Mouse (Mus musculus): ENCODE results near the gene Mast3.

- TF ChIP-seq POLR2A (IDR thresholded peaks at IDR 0.05; ENCODE audit: insufficient read depth, low read depth, low read length) (no peak), CTCF (IDR thresholded peaks at IDR 0.05; ENCODE audit: insufficient read depth, low read depth, low read length) (no peak)
Observed at GRCm38 (mm10) chr8:70842484-70842883, 37.6 kb upstream of the Mast3 start.
